Mouse (Mus musculus): ENCODE data around the gene Pgap3. TPM values are rescaled to one million over a fixed set of nuclear protein-coding genes. Genes with fewer than 3 reads are reported as not detected.

Gene Pgap3
- polyA plus RNA-seq, 1 experiment from 2014 or later: 14.2 TPM

- peaks cover 38% of the 10 kb centered on the region for H3K36me3 ChIP-seq (ENCODE audit: control insufficient read depth, insufficient read depth, low read length)
- H3K9me3 ChIP-seq (ENCODE audit: control insufficient read depth, low read length): no peaks in the 10 kb centered on the region
- peak overlapping the region in 1 of 2 experiments; percentile 38; a peak in 2 of 4 replicates for H3K27ac ChIP-seq (replicated peaks in 1 of 2; ENCODE audit: control insufficient read depth in 1 of 2, insufficient read depth in 1 of 2, low read depth in 2 of 2, low read length in 2 of 2)
- H3K4me2 ChIP-seq (ENCODE audit: low read length): peak overlapping the region; percentile 7
- WGBS: 23% methylated on average over 2 of the region's 2 CpGs
- H3K4me3 ChIP-seq (ENCODE audit: control insufficient read depth in 1 of 2, insufficient read depth in 1 of 2, low read depth in 1 of 2, low read length in 2 of 2): no peak overlapping the region
- no peak overlapping the region for H3K9ac ChIP-seq (ENCODE audit: low read length)
- peaks cover 48 to 77% of the 10 kb centered on the region in 2 experiments for H3K4me1 ChIP-seq (ENCODE audit: control insufficient read depth in 2 of 2, insufficient read depth in 2 of 2, low read length in 2 of 2)
- no peaks in the 10 kb centered on the region for H3K27me3 ChIP-seq (ENCODE audit: control insufficient read depth, insufficient read depth, low read length)
- no peak for ATAC-seq (ENCODE audit: insufficient number of reproducible peaks, insufficient read depth, low FRiP score, low read depth)
Observed at GRCm38 (mm10) chr11:98372406-98372805, 27.9 kb downstream of the Pgap3 start.

- 35% methylated on average over 10 of the region's 10 CpGs for WGBS
- peak overlapping the region; percentile 7; the same call in 1 of the 2 replicates for H3K4me2 ChIP-seq (ENCODE audit: low read length)
Observed at GRCm38 (mm10) chr11:98371556-98372240, 28.6 kb downstream of the Pgap3 start.

GRCm38 (mm10) chr11:98370588-98370987 lies 29.7 kb downstream of the Pgap3 start:
- Histone ChIP-seq H3K27ac (replicated peaks in 1 of 2; ENCODE audit: control insufficient read depth in 1 of 2, insufficient read depth in 1 of 2, low read depth in 2 of 2, low read length in 2 of 2) (no peak overlapping the region), H3K4me1 (ENCODE audit: control insufficient read depth in 2 of 2, insufficient read depth in 2 of 2, low read length in 2 of 2) (peaks cover 50 to 78% of the 10 kb centered on the region in 2 experiments), H3K9me3 (ENCODE audit: control insufficient read depth, low read length) (no peaks in the 10 kb centered on the region), H3K36me3 (ENCODE audit: control insufficient read depth, insufficient read depth, low read length) (peaks cover 22% of the 10 kb centered on the region), H3K4me3 (ENCODE audit: control insufficient read depth in 1 of 2, insufficient read depth in 1 of 2, low read depth in 1 of 2, low read length in 2 of 2) (no peak overlapping the region), H3K9ac (ENCODE audit: low read length) (no peak overlapping the region), H3K27me3 (ENCODE audit: control insufficient read depth, insufficient read depth, low read length) (no peaks in the 10 kb centered on the region), H3K4me2 (ENCODE audit: low read length) (no peak overlapping the region)
- WGBS: 81% methylated on average over 2 of the region's 2 CpGs
- no peak for ATAC-seq (ENCODE audit: insufficient number of reproducible peaks, insufficient read depth, low FRiP score, low read depth)

More at GRCm38 (mm10) chr11:98371556-98372240, 28.6 kb downstream of the Pgap3 start:
- H3K9me3 ChIP-seq (ENCODE audit: control insufficient read depth, low read length): no peaks in the 10 kb centered on the region
- no peak overlapping the region for H3K4me3 ChIP-seq (ENCODE audit: control insufficient read depth in 1 of 2, insufficient read depth in 1 of 2, low read depth in 1 of 2, low read length in 2 of 2)
- H3K27me3 ChIP-seq (ENCODE audit: control insufficient read depth, insufficient read depth, low read length): no peaks in the 10 kb centered on the region
- peaks cover 31% of the 10 kb centered on the region for H3K36me3 ChIP-seq (ENCODE audit: control insufficient read depth, insufficient read depth, low read length)
- peak overlapping the region in 1 of 2 experiments; percentile 38; a peak in 2 of 4 replicates for H3K27ac ChIP-seq (replicated peaks in 1 of 2; ENCODE audit: control insufficient read depth in 1 of 2, insufficient read depth in 1 of 2, low read depth in 2 of 2, low read length in 2 of 2)
- ATAC-seq (ENCODE audit: insufficient number of reproducible peaks, insufficient read depth, low FRiP score, low read depth): no peak
- peak overlapping the region; percentile 31 for H3K9ac ChIP-seq (ENCODE audit: low read length)
- peaks cover 46 to 77% of the 10 kb centered on the region in 2 experiments for H3K4me1 ChIP-seq (ENCODE audit: control insufficient read depth in 2 of 2, insufficient read depth in 2 of 2, low read length in 2 of 2)

- no peak for ATAC-seq (ENCODE audit: insufficient number of reproducible peaks, insufficient read depth, low FRiP score, low read depth)
- H3K27me3 ChIP-seq (ENCODE audit: control insufficient read depth, insufficient read depth, low read length): no peaks in the 10 kb centered on the region
- H3K4me2 ChIP-seq (ENCODE audit: low read length): no peak overlapping the region
- 65% methylated on average over 6 of the region's 6 CpGs for WGBS
- peaks cover 38 to 65% of the 10 kb centered on the region in 2 experiments for H3K4me1 ChIP-seq (ENCODE audit: control insufficient read depth in 2 of 2, insufficient read depth in 2 of 2, low read length in 2 of 2)
- peaks cover 13% of the 10 kb centered on the region; the same call in 1 of the 2 replicates for H3K36me3 ChIP-seq (ENCODE audit: control insufficient read depth, insufficient read depth, low read length)
- no peak overlapping the region for H3K27ac ChIP-seq (replicated peaks in 1 of 2; ENCODE audit: control insufficient read depth in 1 of 2, insufficient read depth in 1 of 2, low read depth in 2 of 2, low read length in 2 of 2)
- no peaks in the 10 kb centered on the region for H3K9me3 ChIP-seq (ENCODE audit: control insufficient read depth, low read length)
- no peak overlapping the region for H3K4me3 ChIP-seq (ENCODE audit: control insufficient read depth in 1 of 2, insufficient read depth in 1 of 2, low read depth in 1 of 2, low read length in 2 of 2)
- no peak overlapping the region; the same call in 1 of the 2 replicates for H3K9ac ChIP-seq (ENCODE audit: low read length)
Observed at GRCm38 (mm10) chr11:98369337-98369736, 31.0 kb downstream of the Pgap3 start.

- peaks cover 36 to 50% of the 10 kb centered on the region in 2 experiments for H3K4me1 ChIP-seq (ENCODE audit: control insufficient read depth in 2 of 2, insufficient read depth in 2 of 2, low read length in 2 of 2)
- no peak for ATAC-seq (ENCODE audit: insufficient number of reproducible peaks, insufficient read depth, low FRiP score, low read depth)
- 53% methylated on average over 7 of the region's 7 CpGs for WGBS
- no peaks in the 10 kb centered on the region for H3K27me3 ChIP-seq (ENCODE audit: control insufficient read depth, insufficient read depth, low read length)
- H3K9ac ChIP-seq (ENCODE audit: low read length): no peak overlapping the region
- H3K4me2 ChIP-seq (ENCODE audit: low read length): 0 out of 2 replicates have a peak overlapping the region, but pooled peaks have one; percentile 2
- H3K27ac ChIP-seq (replicated peaks in 1 of 2; ENCODE audit: control insufficient read depth in 1 of 2, insufficient read depth in 1 of 2, low read depth in 2 of 2, low read length in 2 of 2): peak overlapping the region; percentile 73 to 86
- no peaks in the 10 kb centered on the region for H3K9me3 ChIP-seq (ENCODE audit: control insufficient read depth, low read length)
- no peak overlapping the region for H3K4me3 ChIP-seq (ENCODE audit: control insufficient read depth in 1 of 2, insufficient read depth in 1 of 2, low read depth in 1 of 2, low read length in 2 of 2)
- peaks cover 5% of the 10 kb centered on the region; the same call in 1 of the 2 replicates for H3K36me3 ChIP-seq (ENCODE audit: control insufficient read depth, insufficient read depth, low read length)
Observed at GRCm38 (mm10) chr11:98367863-98368186, 32.5 kb downstream of the Pgap3 start.

GRCm38 (mm10) chr11:98367171-98367862 lies 33.0 kb downstream of the Pgap3 start:
- Histone ChIP-seq H3K4me1 (ENCODE audit: control insufficient read depth in 2 of 2, insufficient read depth in 2 of 2, low read length in 2 of 2) (peaks cover 36 to 47% of the 10 kb centered on the region in 2 experiments), H3K27ac (replicated peaks in 1 of 2; ENCODE audit: control insufficient read depth in 1 of 2, insufficient read depth in 1 of 2, low read depth in 2 of 2, low read length in 2 of 2) (peak overlapping the region; percentile 73 to 86), H3K36me3 (ENCODE audit: control insufficient read depth, insufficient read depth, low read length) (0 out of 2 replicates have a peak, but pooled peaks cover 2% of the 10 kb centered on the region), H3K27me3 (ENCODE audit: control insufficient read depth, insufficient read depth, low read length) (no peaks in the 10 kb centered on the region), H3K9me3 (ENCODE audit: control insufficient read depth, low read length) (no peaks in the 10 kb centered on the region), H3K9ac (ENCODE audit: low read length) (no peak overlapping the region), H3K4me3 (ENCODE audit: control insufficient read depth in 1 of 2, insufficient read depth in 1 of 2, low read depth in 1 of 2, low read length in 2 of 2) (no peak overlapping the region), H3K4me2 (ENCODE audit: low read length) (peak overlapping the region; percentile 2)
- no peak for ATAC-seq (ENCODE audit: insufficient number of reproducible peaks, insufficient read depth, low FRiP score, low read depth)
- WGBS: 35% methylated on average over 10 of the region's 10 CpGs

- Histone ChIP-seq H3K9ac (ENCODE audit: low read length) (no peak overlapping the region), H3K27ac (replicated peaks in 1 of 2; ENCODE audit: control insufficient read depth in 1 of 2, insufficient read depth in 1 of 2, low read depth in 2 of 2, low read length in 2 of 2) (peak overlapping the region in 1 of 2 experiments; percentile 55; a peak in 2 of 4 replicates), H3K36me3 (ENCODE audit: control insufficient read depth, insufficient read depth, low read length) (0 out of 2 replicates have a peak, but pooled peaks cover 8% of the 10 kb centered on the region), H3K4me2 (ENCODE audit: low read length) (no peak overlapping the region), H3K27me3 (ENCODE audit: control insufficient read depth, insufficient read depth, low read length) (no peaks in the 10 kb centered on the region), H3K4me1 (ENCODE audit: control insufficient read depth in 2 of 2, insufficient read depth in 2 of 2, low read length in 2 of 2) (peaks cover 28 to 43% of the 10 kb centered on the region in 2 experiments), H3K9me3 (ENCODE audit: control insufficient read depth, low read length) (no peaks in the 10 kb centered on the region), H3K4me3 (ENCODE audit: control insufficient read depth in 1 of 2, insufficient read depth in 1 of 2, low read depth in 1 of 2, low read length in 2 of 2) (no peak overlapping the region)
- ATAC-seq (ENCODE audit: insufficient number of reproducible peaks, insufficient read depth, low FRiP score, low read depth): no peak
- WGBS: 73% methylated on average over 10 of the region's 10 CpGs
Observed at GRCm38 (mm10) chr11:98366290-98366689, 34.0 kb downstream of the Pgap3 start.
